ENCODE assay signal across 8 mouse cellular contexts in genomic region chr10:30802681-30803586, GRCm38 (mm10). TPM values are rescaled to one million over a fixed set of nuclear protein-coding genes. Genes with fewer than 3 reads are reported as not detected.
DNase-seq lines count a peak whose midpoint lies in the region; ATAC-seq and TF ChIP-seq lines count a peak whose summit lies in the region.

Ncoa7 (minus strand) TSS chr10:30803326.

- H3K36me3 ChIP-seq in G1E (replicated peaks) = peaks cover 12% of the 10 kb centered on the region
- H3K36me3 ChIP-seq in forebrain, embryonic 15.5 days = no peaks in the 10 kb centered on the region
- H3K36me3 ChIP-seq in lung, embryonic 15.5 days = no peaks in the 10 kb centered on the region

- peak within 1 kb of the TSS; percentile 98 for H3K27ac ChIP-seq in forebrain, embryonic 15.5 days (replicated peaks)
- H3K27ac ChIP-seq in lung, embryonic 15.5 days = peak within 1 kb of the TSS; percentile 96
- peak within 1 kb of the TSS; percentile 97 for H3K27ac ChIP-seq in olfactory bulb, adult 2 months (ENCODE audit: insufficient read depth, low read depth, low read length)

- peak within 1 kb of the TSS; percentile 61 for H3K4me2 ChIP-seq in forebrain, embryonic 15.5 days (replicated peaks)
- peak within 1 kb of the TSS; percentile 64 for H3K4me2 ChIP-seq in lung, embryonic 15.5 days

- peak within 1 kb of the TSS; percentile 81 for H3K4me3 ChIP-seq in G1E (ENCODE audit: low read depth, low read length)
- peak within 1 kb of the TSS; percentile 97 for H3K4me3 ChIP-seq in forebrain, embryonic 15.5 days
- peak within 1 kb of the TSS; percentile 74 for H3K4me3 ChIP-seq in lung, embryonic 15.5 days
- H3K4me3 ChIP-seq in olfactory bulb, adult 2 months (ENCODE audit: insufficient read depth, low read depth, low read length) = peak within 1 kb of the TSS; percentile 97

- H3K4me1 ChIP-seq in G1E (ENCODE audit: insufficient read depth, low read depth, low read length) = peaks cover 30% of the 10 kb centered on the region
- peaks cover 7% of the 10 kb centered on the region; the same call in 1 of the 2 replicates for H3K4me1 ChIP-seq in forebrain, embryonic 15.5 days
- peaks cover 10% of the 10 kb centered on the region; the same call in 1 of the 2 replicates for H3K4me1 ChIP-seq in lung, embryonic 15.5 days
- no peaks in the 10 kb centered on the region for H3K4me1 ChIP-seq in olfactory bulb, adult 2 months (ENCODE audit: control insufficient read depth, insufficient read depth, low read length)

- intact Hi-C loops in heart, postnatal 25 days (cut with DNase I) = loop anchor here (2.0 to 5.0 kb wide), 2 partner anchors 186 to 202 kb away; partner anchors contain the start of gene Trmt11

- peak within 1 kb of the TSS; percentile 97 for H3K9ac ChIP-seq in forebrain, embryonic 15.5 days (replicated peaks)
- H3K9ac ChIP-seq in lung, embryonic 15.5 days = peak within 1 kb of the TSS; percentile 80

- no peak for TF ChIP-seq CTCF in G1E (IDR thresholded peaks at IDR 0.05; ENCODE audit: low read depth, low read length)
- no peak for TF ChIP-seq CTCF in olfactory bulb, adult 2 months (IDR thresholded peaks at IDR 0.05; ENCODE audit: insufficient read depth, low read depth, low read length)

- WGBS in forebrain, embryonic 15.5 days = under 1% methylated on average over 66 of the region's 89 CpGs
- WGBS in lung, embryonic 15.5 days = under 1% methylated on average over 64 of the region's 89 CpGs
- under 1% methylated on average over 89 of the region's 89 CpGs for WGBS in olfactory bulb, adult 2 months

- DNase-seq in G1E (ENCODE audit: low spot score) = peak; percentile 83
- DNase-seq in cerebellum, adult 11 months = peak; percentile 89
- DNase-seq in heart, postnatal 25 days (ENCODE audit: low spot score) = peak; percentile 61
- peak; percentile 52 to 72 for DNase-seq in layer of hippocampus, adult 8-10 months (ENCODE audit: low spot score in 2 of 2)
- peak; percentile 60 to 62 for DNase-seq in thymus, adult 18-20 months

- TF ChIP-seq POLR2A in olfactory bulb, adult 2 months (IDR thresholded peaks at IDR 0.05; ENCODE audit: insufficient read depth, low read depth, low read length) = peak; percentile 37; the same call in 1 of the 2 replicates

- ATAC-seq in G1E (ENCODE audit: extremely low read depth, insufficient number of reproducible peaks, low FRiP score, poor library complexity, severe bottlenecking) = peak; percentile 54
- peak; percentile 94 for ATAC-seq in forebrain, embryonic 15.5 days (replicated peaks)
- peak; percentile 91 for ATAC-seq in lung, embryonic 15.5 days (ENCODE audit: borderline replicate concordance, extremely low read depth, low FRiP score, low TSS enrichment)

- no peaks in the 10 kb centered on the region for H3K9me3 ChIP-seq in G1E (replicated peaks)
- H3K9me3 ChIP-seq in forebrain, embryonic 15.5 days = no peaks in the 10 kb centered on the region
- H3K9me3 ChIP-seq in lung, embryonic 15.5 days = no peaks in the 10 kb centered on the region

- no peaks in the 10 kb centered on the region for H3K27me3 ChIP-seq in G1E (ENCODE audit: insufficient read depth, low read length)
- no peaks in the 10 kb centered on the region for H3K27me3 ChIP-seq in forebrain, embryonic 15.5 days
- H3K27me3 ChIP-seq in lung, embryonic 15.5 days = no peaks in the 10 kb centered on the region

RNA-seq across cellular contexts. Expression of gene Ncoa7, which starts in this region (rescaled TPM):
- total RNA-seq in G1E (2014; fragmentation: Nextera tagmentation) = 36.2 and 50.1 TPM in 2 replicates
- total RNA-seq in G1E (2017) = 15.4 and 16.6 TPM in 2 replicates
- 16.3 and 18.0 TPM in 2 replicates for polyA plus RNA-seq in G1E (2012)
- 13.4 and 13.7 TPM in 2 replicates for polyA plus RNA-seq in forebrain, embryonic 15.5 days (2015; fragmentation: Nextera tagmentation; extraction: Ambion mirVana)
- 1 to 10 TPM; 4.2 to 5.3 TPM for total RNA-seq in heart, postnatal 25 days (2021)
- total RNA-seq in layer of hippocampus, adult 8-10 months (2022) = 100 to 1,000 TPM in 2 of 4 experiments, 10 to 100 TPM in 2; 75.7 to 112 (median 99.1) TPM
- 9.5 and 10.1 TPM in 2 replicates for polyA plus RNA-seq in lung, embryonic 15.5 days (2015; fragmentation: Nextera tagmentation; extraction: Ambion mirVana)
- not detected in 2 replicates for polyA plus RNA-seq in olfactory bulb, adult 2 months (2012; ENCODE audit: insufficient read depth, insufficient read length, low replicate concordance, missing spikeins)

Comparison
In these comparisons a context has a peak if more than half of its experiments do, and no peak if none do; other contexts are left out.
1. Peak in every context shown above with its lines: DNase-seq, ATAC-seq, H3K4me3 ChIP-seq and H3K27ac ChIP-seq.